Mouse (Mus musculus): Measurements from ENCODE around the gene Rbfox2. TPM values are rescaled to one million over a fixed set of nuclear protein-coding genes. Genes with fewer than 3 reads are reported as not detected.
A peak's percentile ranks its signal among the peaks of the same experiment; 100 is the strongest.
"Not testable (repeated sequence)": the region's sequence is repeated elsewhere in the genome, so short reads cannot be mapped to it uniquely, and the experiment has no call there.

Gene Rbfox2
- total RNA-seq, 2 experiments from 2014 or later: 244 to 265 TPM

DNA sequence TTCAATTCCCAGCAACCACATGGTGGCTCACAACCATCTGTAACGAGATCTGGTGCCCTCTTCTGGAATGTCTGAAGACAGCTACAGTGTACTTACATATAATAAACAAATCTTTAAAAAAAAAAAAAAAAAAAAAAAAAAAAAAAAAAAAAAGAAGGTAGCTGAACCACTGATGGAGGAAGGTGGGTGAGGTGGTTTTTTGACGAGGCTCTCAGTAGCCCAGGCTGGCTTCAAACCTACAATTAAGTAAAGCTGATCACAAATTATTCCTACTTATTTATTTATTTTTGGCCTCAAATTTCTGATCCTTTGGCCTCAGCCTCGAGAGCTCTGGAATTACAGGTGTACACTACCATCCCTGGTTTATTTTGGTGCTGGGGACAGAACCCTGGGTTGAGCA lies 28.4 kb upstream of the Rbfox2 start:
- intact Hi-C loops (cut with DNase I); DNase-seq (ENCODE audit: low spot score in 2 of 2): not testable (repeated sequence)

DNA sequence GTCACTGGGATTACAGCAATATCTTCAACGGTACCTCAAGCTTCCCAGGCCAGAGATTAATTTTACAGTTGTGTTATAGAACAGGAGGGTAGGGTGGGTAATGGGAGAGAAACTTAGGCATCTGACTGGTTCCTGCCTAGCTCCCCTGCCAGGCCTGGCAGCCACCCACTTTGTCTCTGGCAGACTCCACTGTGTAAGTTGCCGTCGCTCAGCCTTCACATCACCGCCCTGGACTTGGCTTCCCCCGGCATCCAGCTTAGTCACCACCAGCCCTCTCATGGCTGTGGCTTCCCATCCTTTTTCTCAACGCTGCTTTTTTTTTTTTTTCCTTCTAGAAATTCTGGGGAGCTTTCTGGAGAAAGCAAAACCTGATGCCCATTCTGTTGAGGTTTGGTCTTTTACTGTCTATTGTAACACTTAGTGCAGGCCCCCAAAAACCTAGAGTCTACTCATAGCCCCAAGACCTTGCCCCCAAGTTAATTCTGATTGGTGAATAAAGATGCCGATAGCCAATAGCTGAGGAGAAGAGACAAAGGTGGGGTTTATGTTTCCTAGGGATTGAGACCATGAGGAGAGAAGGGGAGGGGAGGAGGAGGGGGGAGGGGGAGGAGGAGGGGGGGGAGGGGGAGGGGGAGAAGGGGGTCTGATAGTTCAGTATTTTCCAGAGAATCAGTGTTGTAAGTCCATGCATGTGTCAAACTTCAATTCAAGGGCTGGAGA lies 25.6 kb upstream of the Rbfox2 start:
- intact Hi-C loops (cut with DNase I): no loop called here
- DNase-seq (ENCODE audit: low spot score in 2 of 2): peak; percentile 66 to 95

DNA sequence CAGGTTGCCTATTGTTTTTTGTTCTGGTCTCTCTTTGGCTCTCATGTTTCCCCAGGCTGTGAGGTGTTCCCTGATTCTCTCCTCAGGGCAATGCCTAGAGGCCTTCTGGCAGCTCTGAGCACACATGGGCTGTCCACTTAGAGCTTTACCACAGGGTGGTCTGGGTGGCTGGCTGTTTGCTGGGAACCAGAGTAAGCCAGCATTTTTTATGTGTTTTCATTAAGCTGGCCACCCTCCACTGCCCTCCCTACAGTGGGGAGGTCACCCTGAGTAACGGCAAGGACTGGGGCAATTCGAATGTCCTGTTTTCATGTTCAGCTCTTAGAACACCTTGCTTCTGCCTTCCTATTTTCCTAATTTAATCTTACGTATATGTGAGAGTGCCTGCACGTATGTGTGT lies 24.6 kb upstream of the Rbfox2 start:
- intact Hi-C loops (cut with DNase I): no loop called here
- DNase-seq (ENCODE audit: low spot score in 2 of 2): no peak

DNA sequence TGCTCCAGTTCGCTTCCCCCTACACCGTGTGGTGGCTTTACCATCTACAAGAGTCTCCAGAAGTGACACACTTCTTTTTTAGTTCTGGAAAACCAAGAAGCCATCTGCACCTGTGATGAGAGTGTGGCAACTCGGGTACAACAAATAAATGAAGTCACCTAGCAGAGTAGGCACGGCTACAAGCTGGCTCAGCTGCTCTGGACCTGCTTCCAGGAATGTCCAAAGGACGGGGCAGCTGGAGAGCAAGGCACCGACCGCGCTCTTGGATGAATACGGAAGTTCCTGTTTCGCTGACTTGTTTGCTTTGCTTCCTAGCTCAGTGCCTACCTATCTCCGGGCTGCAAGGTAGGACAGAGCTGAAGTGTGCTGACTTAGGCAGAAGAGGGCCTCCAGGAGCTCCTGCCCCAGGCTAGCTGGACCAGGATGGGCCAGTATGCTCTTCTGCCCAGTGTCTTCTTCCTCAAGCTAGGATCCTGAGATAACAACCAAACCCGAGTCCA lies 22.9 kb upstream of the Rbfox2 start:
- no peak for DNase-seq (ENCODE audit: low spot score in 2 of 2)
- intact Hi-C loops (cut with DNase I): no loop called here

DNA sequence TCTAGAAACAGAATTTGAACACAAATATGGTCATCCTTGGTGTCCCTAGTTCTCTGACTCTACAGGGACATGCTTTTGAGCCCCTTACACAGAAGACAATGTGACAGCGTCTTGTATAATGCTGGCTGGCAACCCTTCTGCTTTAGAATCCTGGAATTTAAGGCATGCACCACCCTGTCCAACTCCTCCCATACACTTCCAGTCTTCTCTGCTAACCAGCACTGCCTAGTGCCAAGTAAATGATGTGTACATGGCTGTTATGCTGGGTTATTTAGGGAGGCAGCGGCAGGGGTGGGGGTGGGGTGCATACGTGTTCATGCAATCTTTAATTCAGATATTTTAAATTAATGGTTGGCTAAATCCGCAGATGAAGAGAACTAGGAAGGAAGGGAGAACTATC lies 19.6 kb upstream of the Rbfox2 start:
- no peak for DNase-seq (ENCODE audit: low spot score in 2 of 2)
- intact Hi-C loops (cut with DNase I): no loop called here

DNA sequence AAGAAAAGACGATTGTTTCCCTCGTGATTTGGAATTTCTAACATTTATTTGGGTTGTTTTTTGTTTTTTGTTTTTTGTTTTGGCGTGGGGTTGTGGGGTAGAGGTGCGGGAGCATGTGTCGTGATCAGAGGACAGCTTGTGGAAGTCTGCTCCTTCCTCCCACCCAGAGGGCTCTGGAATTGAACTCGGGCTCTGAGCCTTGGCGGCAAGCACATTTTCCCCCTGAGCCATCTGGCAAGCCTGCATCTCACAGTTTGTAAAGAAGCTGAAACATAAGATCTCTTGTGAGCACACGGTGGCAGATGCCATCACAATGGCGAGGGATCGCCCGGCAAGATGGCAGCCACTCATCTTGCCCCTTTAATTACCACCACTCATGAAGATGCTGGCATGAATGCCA lies 17.6 kb upstream of the Rbfox2 start:
- intact Hi-C loops (cut with DNase I): no loop called here
- no peak for DNase-seq (ENCODE audit: low spot score in 2 of 2)

DNA sequence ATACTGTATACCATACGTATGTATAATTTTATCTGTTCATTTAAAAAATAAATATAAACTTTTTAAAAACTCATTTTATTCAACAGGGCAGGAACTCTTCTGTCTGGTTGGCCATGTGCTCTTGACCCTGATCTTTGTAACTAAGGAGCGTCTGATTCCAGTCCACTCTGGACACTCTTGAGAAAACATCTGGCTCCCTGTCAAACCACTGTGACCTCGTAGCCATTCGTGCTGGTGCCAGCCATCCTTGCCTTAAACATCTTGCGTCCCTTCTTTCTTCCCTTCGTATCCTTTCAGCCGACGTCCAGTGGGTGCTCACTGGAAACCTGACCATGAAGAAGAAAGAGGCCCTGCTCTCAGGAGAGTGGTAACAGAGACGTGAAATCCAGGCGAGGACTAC lies 16.4 kb upstream of the Rbfox2 start:
- intact Hi-C loops (cut with DNase I): no loop called here
- no peak for DNase-seq (ENCODE audit: low spot score in 2 of 2)

DNA sequence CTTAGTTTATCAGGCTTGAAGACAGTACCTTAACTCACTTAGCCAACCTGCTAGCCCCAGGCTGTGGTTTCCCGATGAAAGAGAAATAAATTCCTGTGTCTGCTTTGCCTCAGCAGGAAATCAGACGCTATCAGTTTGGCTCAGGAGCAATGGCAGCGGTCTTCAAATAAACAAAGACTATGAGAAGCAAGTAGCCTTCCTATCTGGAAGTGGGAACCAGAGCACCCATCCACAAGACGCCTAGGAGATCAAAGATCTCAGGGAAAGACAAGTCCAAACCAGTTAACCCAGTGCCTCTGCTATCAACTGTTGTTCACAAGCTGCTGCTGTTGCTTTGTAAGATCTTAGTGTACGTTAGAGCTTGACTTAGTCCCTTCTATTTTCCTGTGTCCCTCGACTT lies 6.9 kb upstream of the Rbfox2 start:
- intact Hi-C loops (cut with DNase I): no loop called here

DNA sequence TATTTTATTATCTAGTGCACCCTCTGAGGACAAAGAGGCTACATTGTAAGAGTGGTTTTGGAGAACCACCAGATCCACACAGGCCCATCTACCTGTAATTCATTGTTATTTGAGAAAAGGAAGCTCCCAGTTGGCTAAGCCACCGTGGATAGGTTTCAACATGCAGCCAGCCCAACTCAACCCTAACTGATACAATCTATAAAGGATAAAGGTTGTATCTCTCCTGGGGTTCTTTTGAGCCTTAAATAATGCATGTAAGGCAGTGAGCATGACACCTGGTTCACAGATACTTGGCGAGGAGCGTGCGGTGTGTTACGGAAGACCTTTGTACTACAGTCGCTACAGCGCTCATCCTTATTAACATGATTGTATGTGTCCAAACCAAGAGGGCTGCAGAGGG lies 6.0 kb upstream of the Rbfox2 start:
- no peak for DNase-seq (ENCODE audit: low spot score in 2 of 2)
- intact Hi-C loops (cut with DNase I): no loop called here

More for the DNA sequence above, 6.9 kb upstream of the Rbfox2 start:
- DNase-seq (ENCODE audit: low spot score in 2 of 2): no peak

DNA sequence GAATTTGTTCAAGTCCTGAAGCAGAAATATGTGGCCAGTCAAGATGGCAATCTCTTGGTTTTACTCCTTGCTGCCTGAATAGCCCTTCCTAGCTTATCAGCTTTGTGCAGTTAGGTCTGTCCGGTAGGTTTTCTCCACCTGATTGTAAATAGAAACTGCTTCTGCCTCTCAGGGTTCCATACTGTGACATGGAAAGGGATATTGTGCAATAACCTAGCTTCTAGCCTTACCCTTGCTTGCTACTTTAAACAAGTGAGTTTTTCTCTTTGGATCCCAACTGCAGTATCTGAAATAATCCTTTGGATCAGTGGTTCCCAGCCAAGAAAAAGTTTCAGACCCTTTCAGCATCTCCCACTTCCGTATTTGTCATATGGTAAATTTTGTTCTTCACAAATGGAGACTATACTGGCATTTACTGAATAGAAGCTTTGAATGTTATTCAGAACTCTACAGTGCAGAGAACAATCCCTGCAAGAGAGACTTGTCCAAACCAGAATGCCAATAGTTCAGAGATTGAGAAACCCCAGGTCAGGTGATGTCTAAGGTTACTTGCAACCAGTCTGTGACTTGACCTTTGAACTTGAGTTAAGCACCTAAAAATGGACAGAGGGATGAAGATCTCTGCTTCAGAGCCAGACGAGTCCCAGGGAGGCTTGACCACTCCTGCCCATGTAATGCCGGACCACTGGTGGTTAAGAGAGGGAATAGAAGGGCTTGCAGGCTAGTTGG lies 1.1 kb upstream of the Rbfox2 start:
- DNase-seq (ENCODE audit: low spot score in 2 of 2): no peak
- intact Hi-C loops (cut with DNase I): no loop called here

DNA sequence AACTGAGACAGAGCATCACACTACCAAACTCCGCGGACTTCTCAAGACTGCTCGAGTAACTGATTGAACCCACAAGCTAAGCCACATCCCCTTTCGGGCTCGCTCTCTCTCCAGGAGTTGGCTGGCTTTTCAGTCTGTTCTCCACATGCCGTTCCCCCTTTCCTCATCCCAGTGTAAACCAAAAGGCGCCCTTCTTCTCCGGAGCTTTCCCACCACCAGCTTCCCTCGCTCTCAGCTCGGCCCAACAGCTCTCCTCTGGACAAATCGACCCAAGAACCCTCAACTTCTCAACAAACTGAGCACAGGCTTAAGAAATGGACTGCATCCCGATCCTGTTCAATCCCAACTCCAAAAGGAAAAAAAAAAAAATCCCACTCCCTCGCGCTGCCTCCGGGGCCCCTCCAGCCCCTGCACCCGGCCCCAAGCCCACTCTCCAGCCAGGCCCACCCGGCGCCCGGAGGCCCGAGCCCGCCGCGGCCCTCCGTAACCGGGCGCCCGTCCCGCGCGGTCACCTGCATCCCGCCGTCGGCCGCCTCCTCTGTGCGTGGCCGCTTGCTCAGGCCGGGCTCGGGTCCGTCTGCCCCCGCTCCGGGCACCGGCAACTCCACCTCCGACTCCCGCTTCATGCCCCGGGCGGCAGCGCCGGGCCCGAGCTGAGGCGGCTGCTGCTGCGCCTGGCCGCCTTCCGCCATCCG lies 805 bp downstream of the Rbfox2 start:
- DNase-seq (ENCODE audit: low spot score in 2 of 2): peak; percentile 35 to 40
- intact Hi-C loops (cut with DNase I): no loop called here

DNA sequence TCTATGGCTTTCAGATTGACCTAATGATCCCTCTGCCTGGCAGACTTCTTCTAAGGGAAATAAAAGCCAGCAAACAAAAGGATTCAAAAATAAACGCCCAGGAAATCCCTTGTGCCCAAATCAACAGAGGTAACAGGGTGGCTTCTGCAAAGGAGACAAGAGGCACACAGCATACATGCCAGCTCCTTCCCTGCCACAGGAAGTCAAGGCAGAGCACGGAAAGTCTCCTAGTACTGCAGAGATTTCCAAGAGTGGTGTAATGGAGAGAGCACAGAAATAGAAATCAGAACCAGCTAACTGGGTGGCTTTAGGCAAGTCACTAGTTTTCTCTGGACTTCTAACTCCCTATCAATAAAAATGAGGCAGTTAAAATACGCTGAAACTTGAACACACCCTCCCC lies 1.8 kb downstream of the Rbfox2 start:
- intact Hi-C loops (cut with DNase I): no loop called here
- DNase-seq (ENCODE audit: low spot score in 2 of 2): no peak

DNA sequence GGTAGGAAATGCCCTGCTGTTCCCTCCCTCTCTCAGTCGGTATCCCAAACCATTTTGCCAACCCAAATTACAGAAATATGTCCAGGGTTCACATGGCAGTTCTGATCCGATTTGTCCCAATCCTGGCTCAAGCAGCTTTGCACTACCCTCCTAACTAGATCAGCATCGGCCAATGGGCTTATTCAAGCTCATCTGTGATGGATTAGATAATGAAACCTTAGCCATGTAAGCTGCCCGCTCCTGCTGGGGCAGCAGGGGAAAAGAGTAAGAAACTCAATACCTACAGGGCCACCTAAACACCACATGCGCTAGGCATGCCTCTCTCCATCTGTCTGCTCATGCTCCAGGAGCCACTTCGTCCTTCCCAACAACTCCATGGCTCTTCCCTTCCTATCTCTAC lies 5.7 kb downstream of the Rbfox2 start:
- DNase-seq (ENCODE audit: low spot score in 2 of 2): no peak
- intact Hi-C loops (cut with DNase I): no loop called here

DNA sequence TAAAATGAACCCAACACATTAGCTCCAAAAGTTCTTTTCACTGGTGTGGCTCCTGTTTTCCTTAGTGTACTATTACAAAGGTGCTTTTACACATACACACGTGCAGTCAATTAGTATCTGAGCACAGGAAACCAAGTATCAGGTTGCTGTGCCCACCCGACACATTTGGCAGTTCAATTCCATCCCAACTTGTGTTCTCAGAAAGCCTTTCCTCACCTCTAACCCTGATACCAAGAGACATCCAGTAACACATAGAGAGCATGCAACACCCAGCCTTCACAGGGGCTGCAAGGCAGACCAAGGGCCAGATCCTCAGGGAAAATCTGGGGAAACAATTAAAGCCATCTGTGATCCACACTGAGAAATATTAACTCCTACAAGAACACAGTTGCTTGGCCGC lies 8.2 kb downstream of the Rbfox2 start:
- intact Hi-C loops (cut with DNase I): no loop called here
- no peak for DNase-seq (ENCODE audit: low spot score in 2 of 2)

DNA sequence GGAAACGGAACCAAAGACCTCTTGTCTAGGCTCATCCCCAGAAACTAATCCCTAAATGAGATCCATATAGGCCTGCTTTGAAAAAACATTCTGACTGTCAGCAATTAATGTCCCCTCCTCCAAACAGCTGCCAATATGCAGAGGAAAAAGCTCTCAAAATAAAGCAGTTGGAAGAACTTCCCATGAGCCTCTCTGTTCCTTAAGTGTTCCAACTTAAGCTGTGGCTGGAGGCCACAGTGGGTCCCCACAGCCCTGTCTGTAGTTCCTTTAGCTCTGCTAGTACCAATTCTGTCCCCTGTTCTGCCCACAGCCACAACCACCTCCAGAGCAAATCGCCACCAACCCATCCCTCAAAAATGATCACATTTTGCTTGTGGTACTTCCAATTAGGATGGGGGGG lies 10.2 kb downstream of the Rbfox2 start:
- intact Hi-C loops (cut with DNase I): no loop called here
- DNase-seq (ENCODE audit: low spot score in 2 of 2): no peak

DNA sequence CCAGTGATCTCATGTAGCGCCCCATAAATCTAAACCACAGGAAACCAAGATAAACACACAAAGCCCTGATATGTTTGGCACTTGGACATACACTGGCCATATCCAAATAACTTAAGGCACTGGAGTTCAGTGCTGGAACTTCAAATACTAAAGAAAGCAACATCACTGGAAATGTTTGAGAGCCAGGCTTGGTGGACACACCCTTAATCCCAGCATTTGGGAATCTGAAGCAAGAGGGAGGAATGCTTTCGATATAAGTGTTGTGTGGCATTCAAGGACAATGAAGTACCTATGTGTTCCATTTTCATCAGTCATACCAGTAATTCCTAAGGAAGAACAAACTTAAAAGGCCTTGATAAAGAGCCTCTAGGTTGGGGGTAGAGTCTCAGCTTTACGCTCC lies 13.3 kb downstream of the Rbfox2 start:
- DNase-seq (ENCODE audit: low spot score in 2 of 2): no peak
- intact Hi-C loops (cut with DNase I): no loop called here

DNA sequence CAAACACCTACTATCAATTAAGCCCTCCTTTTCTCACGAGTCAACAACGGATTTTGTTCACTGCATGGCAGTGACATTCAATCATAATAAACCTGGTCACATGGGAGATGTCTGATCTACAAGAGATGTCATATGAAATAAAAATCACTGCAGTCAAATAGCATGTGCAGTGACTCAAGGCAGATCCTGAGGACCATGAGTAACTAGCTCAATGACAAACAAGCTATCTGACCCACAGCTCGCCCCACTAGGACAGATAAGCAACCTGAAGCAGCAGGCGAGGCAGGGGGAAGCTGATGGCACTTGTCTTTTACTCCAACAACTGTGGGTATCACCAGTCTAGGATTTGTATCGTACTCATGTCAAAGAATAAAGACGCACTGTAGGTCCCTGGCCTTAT lies 14.4 kb downstream of the Rbfox2 start:
- intact Hi-C loops (cut with DNase I): no loop called here
- no peak for DNase-seq (ENCODE audit: low spot score in 2 of 2)

DNA sequence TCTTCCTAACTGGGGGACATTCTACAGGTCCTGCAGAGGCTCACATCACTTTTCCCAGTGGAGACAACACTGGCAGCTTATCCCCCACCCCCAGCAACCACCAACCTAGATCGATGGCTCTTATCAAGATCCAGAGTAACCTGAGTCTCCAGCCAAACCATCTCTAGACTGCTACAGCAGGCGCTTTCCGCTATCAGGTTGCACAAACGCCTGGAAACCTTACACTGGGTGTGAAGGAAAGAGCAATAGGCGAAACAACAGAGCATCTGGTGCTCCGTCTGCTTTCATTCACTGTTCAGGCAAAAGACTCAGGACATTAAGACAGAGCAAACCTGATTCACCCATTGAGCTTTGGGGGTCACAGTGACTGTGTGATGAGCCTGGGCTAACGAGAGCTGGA lies 15.3 kb downstream of the Rbfox2 start:
- intact Hi-C loops (cut with DNase I): no loop called here
- DNase-seq (ENCODE audit: low spot score in 2 of 2): no peak

DNA sequence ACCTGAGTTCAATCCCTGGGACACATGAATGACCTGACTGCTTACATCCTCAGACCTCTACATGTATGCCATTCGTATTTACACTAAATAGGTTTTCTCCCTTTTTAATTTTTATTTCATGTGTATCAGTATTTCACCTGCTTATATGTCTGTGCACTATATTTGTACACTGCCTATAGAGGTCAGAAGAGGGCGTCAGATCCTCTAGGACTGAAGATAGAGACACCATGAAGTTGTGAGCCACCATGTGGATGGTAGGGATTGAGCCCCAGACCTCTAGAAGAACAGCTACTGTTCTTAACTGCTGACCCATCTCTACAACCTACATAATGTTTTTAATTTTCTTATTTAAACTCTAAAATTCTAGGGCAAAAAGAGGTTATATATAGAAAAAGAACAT lies 16.5 kb downstream of the Rbfox2 start:
- intact Hi-C loops (cut with DNase I): no loop called here
- no peak for DNase-seq (ENCODE audit: low spot score in 2 of 2)

DNA sequence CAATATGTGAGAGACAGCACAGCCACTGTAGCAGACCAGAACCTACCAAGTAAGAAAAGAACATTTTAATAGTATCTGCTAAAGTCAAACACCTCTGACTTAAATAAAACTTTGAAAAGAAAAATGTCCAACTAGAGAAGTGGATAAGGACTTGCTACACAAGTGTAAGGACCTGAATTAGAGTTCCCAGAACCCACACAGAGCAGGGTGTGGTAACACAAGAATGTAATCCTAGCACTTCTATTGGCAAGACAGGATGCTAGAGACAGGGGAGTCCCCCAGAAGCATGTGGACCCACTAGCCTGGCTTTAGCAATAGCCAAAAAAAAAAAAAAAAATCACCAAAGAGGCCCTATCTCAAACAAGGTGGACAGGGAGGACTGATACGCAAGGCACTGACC lies 26.7 kb downstream of the Rbfox2 start:
- no peak for DNase-seq (ENCODE audit: low spot score in 2 of 2)
- intact Hi-C loops (cut with DNase I): no loop called here

DNA sequence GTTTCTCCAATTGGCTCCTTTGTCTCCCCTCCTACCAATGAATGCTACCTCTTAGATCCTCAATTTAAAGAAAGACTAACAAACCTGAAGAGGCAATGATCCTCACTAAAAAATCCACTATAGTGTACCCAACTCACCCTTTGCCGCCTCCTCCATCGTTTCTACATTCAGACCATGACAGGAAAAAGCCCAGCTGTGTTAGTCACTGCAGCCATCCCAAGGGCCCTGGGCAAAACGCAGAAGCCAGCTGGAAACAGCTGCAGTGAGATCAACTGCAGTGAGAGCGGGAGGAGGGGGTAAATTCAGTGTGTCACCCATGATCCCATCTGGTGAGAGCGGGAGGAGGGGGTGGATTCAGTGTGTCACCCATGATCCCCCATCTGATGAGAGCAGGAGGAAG lies 28.0 kb downstream of the Rbfox2 start:
- no peak for DNase-seq (ENCODE audit: low spot score in 2 of 2)
- intact Hi-C loops (cut with DNase I): no loop called here

Data from left cerebral cortex, postnatal 25 days (tissue).